Mouse (Mus musculus) liver, embryonic 11.5 days (tissue): Measurements from ENCODE around the gene Zzz3. TPM values are rescaled to one million over a fixed set of nuclear protein-coding genes. Genes with fewer than 3 reads are reported as not detected.

ENCODE experiments used
- ATAC-seq: fragments of 200-750 bp; cut with Nextera tagmentation; replicated peaks from 2 replicates; pipeline ENCODE4 v1.8.0; 2017; ENCODE audit warnings: moderate number of reproducible peaks, mild to moderate bottlenecking, moderate TSS enrichment, moderate library complexity; ENCODE audit not compliant: low FRiP score
- DNase-seq: peaks from one replicate; pipeline ENCODE4 v3.0.0-alpha.2; 2017; ENCODE audit warnings: low spot score
- H3K27ac ChIP-seq: fragments of 300-500 bp; sonication (generic); 2 replicates; pipeline ENCODE4 v1.5.1; 2014; ENCODE audit warnings: mild to moderate bottlenecking, low read depth, low read length, control low read depth
- H3K27me3 ChIP-seq: fragments of 300-500 bp; sonication (generic); replicated peaks from 2 replicates; pipeline ENCODE4 v1.6.1; 2014; ENCODE audit warnings: low read length, mixed read lengths; ENCODE audit not compliant: control insufficient read depth, insufficient read depth
- H3K36me3 ChIP-seq: fragments of 300-500 bp; sonication (generic); 2 replicates; pipeline ENCODE4 v1.6.1; 2014; ENCODE audit warnings: mild to moderate bottlenecking, low read length, moderate library complexity, mixed read lengths; ENCODE audit not compliant: control insufficient read depth, insufficient read depth
- H3K4me1 ChIP-seq: fragments of 300-500 bp; sonication (generic); replicated peaks from 2 replicates; pipeline ENCODE4 v1.6.1; 2014; ENCODE audit warnings: low read length, mixed read lengths; ENCODE audit not compliant: control insufficient read depth, insufficient read depth
- H3K4me2 ChIP-seq: fragments of 300-500 bp; sonication (generic); 2 replicates; pipeline ENCODE4 v1.6.1; 2014; ENCODE audit warnings: mild to moderate bottlenecking, control low read depth, moderate library complexity
- H3K4me3 ChIP-seq: fragments of 300-500 bp; sonication (generic); 2 replicates; pipeline ENCODE4 v1.5.1; 2014; ENCODE audit warnings: low read depth, low read length, control low read depth
- H3K9ac ChIP-seq: fragments of 300-500 bp; sonication (generic); 2 replicates; pipeline ENCODE4 v1.6.1; 2014; ENCODE audit warnings: low read depth, low read length, control low read depth
- H3K9me3 ChIP-seq: fragments of 300-500 bp; sonication (generic); 2 replicates; pipeline ENCODE4 v1.6.1; 2016; ENCODE audit warnings: low read length, inconsistent platforms, mixed read lengths; ENCODE audit not compliant: control insufficient read depth
- whole genome bisulfite sequencing: fragments of 180-500 bp; shearing (Covaris S2); extraction: QIAGEN DNeasy Blood & Tissue Kit; methylation state at CpG from one replicate; pipeline ENCODE4 v1.1.7; 2014; 5-methylcytosine and 5-hydroxymethylcytosine counted together
- polyA plus RNA-seq: library from polyadenylated mRNA; unstranded; fragments of >200 nt; fragmentation: Nextera tagmentation; extraction: Ambion mirVana; gene quantifications from 2 replicates; pipeline ENCODE4 v1.2.1, GENCODE M21; 2014

The Zzz3 gene
- polyA plus RNA-seq: 45.5 and 45.7 TPM in 2 replicates

- peak within 1 kb of the TSS; percentile 93 for H3K9ac ChIP-seq
- under 1% methylated on average over 107 of the region's 108 CpGs for WGBS
These were observed at the start of gene Zzz3 for GRCm38 (mm10) chr3:152395350-152396277. TSS of gene Zzz3 (plus strand) at chr3:152395473.

GRCm38 (mm10) chr3:152345732-152346632 is 49.3 kb upstream of the Zzz3 start, which contains the start of gene Usp33:
TSS of gene Usp33 (plus strand) at chr3:152346478.
- H3K4me2 ChIP-seq: peak within 1 kb of the TSS; percentile 69
- ATAC-seq (peak; percentile 95), DNase-seq (peak; percentile 95)
- WGBS: 6% methylated on average over 41 of the region's 44 CpGs
- H3K9ac ChIP-seq: peak within 1 kb of the TSS; percentile 90
- peaks cover 17% of the 10 kb centered on the region for H3K4me1 ChIP-seq
- no peaks in the 10 kb centered on the region for H3K27me3 ChIP-seq
- peak within 1 kb of the TSS; percentile 64 for H3K27ac ChIP-seq
- no peaks in the 10 kb centered on the region for H3K9me3 ChIP-seq
- no peaks in the 10 kb centered on the region for H3K36me3 ChIP-seq
- H3K4me3 ChIP-seq: peak within 1 kb of the TSS; percentile 80

More at GRCm38 (mm10) chr3:152395350-152396277, at the start of gene Zzz3:
- peak within 1 kb of the TSS; percentile 91 for H3K4me2 ChIP-seq
- peak within 1 kb of the TSS; percentile 91 for H3K4me3 ChIP-seq
- H3K36me3 ChIP-seq: peaks cover 13% of the 10 kb centered on the region
- no peaks in the 10 kb centered on the region for H3K27me3 ChIP-seq
- no peaks in the 10 kb centered on the region for H3K9me3 ChIP-seq
- peak within 1 kb of the TSS; percentile 99 for H3K27ac ChIP-seq
- peaks cover 23% of the 10 kb centered on the region for H3K4me1 ChIP-seq
- peak; percentile 82 for ATAC-seq
- DNase-seq: peak; percentile 91

GRCm38 (mm10) chr3:152346633-152347141 is 48.6 kb upstream of the Zzz3 start:
- Histone ChIP-seq H3K27me3 (no peaks in the 10 kb centered on the region), H3K9me3 (no peaks in the 10 kb centered on the region), H3K9ac (peak overlapping the region; percentile 90), H3K4me2 (peak overlapping the region; percentile 69), H3K27ac (peak overlapping the region; percentile 64), H3K4me3 (peak overlapping the region; percentile 80), H3K4me1 (peaks cover 17% of the 10 kb centered on the region), H3K36me3 (no peaks in the 10 kb centered on the region)
- under 1% methylated on average over 42 of the region's 54 CpGs for WGBS
- DNase-seq (no peak), ATAC-seq (peak; percentile 61)

- Histone ChIP-seq H3K27ac (peak overlapping the region; percentile 64), H3K27me3 (no peaks in the 10 kb centered on the region), H3K4me1 (peaks cover 22% of the 10 kb centered on the region), H3K4me3 (peak overlapping the region; percentile 80), H3K9ac (peak overlapping the region; percentile 90), H3K36me3 (no peaks in the 10 kb centered on the region), H3K9me3 (no peaks in the 10 kb centered on the region), H3K4me2 (peak overlapping the region; percentile 69)
- 26% methylated on average over 3 of the region's 3 CpGs for WGBS
- ATAC-seq: peak; percentile 60
- no peak for DNase-seq
These were observed 48.0 kb upstream of the Zzz3 start for GRCm38 (mm10) chr3:152347227-152347626.

- Histone ChIP-seq H3K4me2 (0 out of 2 replicates have a peak overlapping the region, but pooled peaks have one; percentile 12), H3K36me3 (0 out of 2 replicates have a peak, but pooled peaks cover under 1% of the 10 kb centered on the region), H3K4me3 (no peak overlapping the region), H3K4me1 (peaks cover 26% of the 10 kb centered on the region), H3K9ac (no peak overlapping the region), H3K27ac (no peak overlapping the region), H3K27me3 (no peaks in the 10 kb centered on the region), H3K9me3 (no peaks in the 10 kb centered on the region)
- no peak for DNase-seq
- WGBS: 85% methylated on average over 10 of the region's 10 CpGs
- ATAC-seq: no peak
These were observed 47.1 kb upstream of the Zzz3 start for GRCm38 (mm10) chr3:152348011-152348830.

GRCm38 (mm10) chr3:152350431-152350830 is 44.8 kb upstream of the Zzz3 start:
- ATAC-seq (no peak), DNase-seq (no peak)
- no peak overlapping the region for H3K9ac ChIP-seq
- H3K36me3 ChIP-seq: 0 out of 2 replicates have a peak, but pooled peaks cover 3% of the 10 kb centered on the region
- WGBS: 79% methylated on average over 3 of the region's 3 CpGs
- H3K27me3 ChIP-seq: no peaks in the 10 kb centered on the region
- H3K27ac ChIP-seq: no peak overlapping the region
- H3K4me2 ChIP-seq: no peak overlapping the region
- peaks cover 27% of the 10 kb centered on the region for H3K4me1 ChIP-seq
- H3K4me3 ChIP-seq: no peak overlapping the region
- H3K9me3 ChIP-seq: no peaks in the 10 kb centered on the region

GRCm38 (mm10) chr3:152350966-152351365 is 44.3 kb upstream of the Zzz3 start:
- Histone ChIP-seq H3K4me3 (no peak overlapping the region), H3K4me1 (peaks cover 31% of the 10 kb centered on the region), H3K9ac (no peak overlapping the region), H3K36me3 (0 out of 2 replicates have a peak, but pooled peaks cover 3% of the 10 kb centered on the region), H3K4me2 (no peak overlapping the region), H3K27ac (no peak overlapping the region), H3K9me3 (no peaks in the 10 kb centered on the region), H3K27me3 (no peaks in the 10 kb centered on the region)
- ATAC-seq: no peak
- DNase-seq: no peak
- 84% methylated on average over 5 of the region's 5 CpGs for WGBS
